Mouse (Mus musculus): ENCODE results near the gene Vwf. TPM values are rescaled to one million over a fixed set of nuclear protein-coding genes. Genes with fewer than 3 reads are reported as not detected.

Vwf gene
- polyA plus RNA-seq, 1 experiment from 2014 or later, result 9.0 TPM

- H3K27me3 ChIP-seq (ENCODE audit: control insufficient read depth, insufficient read depth, low read length), result no peaks in the 10 kb centered on the region
- no peaks in the 10 kb centered on the region for H3K9me3 ChIP-seq (ENCODE audit: control insufficient read depth, low read length)
- 87% methylated on average over 26 of the region's 26 CpGs for WGBS
- no peak overlapping the region for H3K27ac ChIP-seq (ENCODE audit: low read depth, low read length)
- H3K4me1 ChIP-seq (replicated peaks; ENCODE audit: control insufficient read depth, insufficient read depth, low read length), result no peaks in the 10 kb centered on the region
- DNase-seq (ENCODE audit: low spot score) (no peak), ATAC-seq (replicated peaks; ENCODE audit: low FRiP score) (peak; percentile 21; the same call in 1 of the 2 replicates)
- H3K36me3 ChIP-seq (ENCODE audit: control insufficient read depth, insufficient read depth, low read length), result no peaks in the 10 kb centered on the region
- H3K9ac ChIP-seq (ENCODE audit: low read length), result no peak overlapping the region
- no peak overlapping the region for H3K4me2 ChIP-seq (ENCODE audit: low read depth, low read length, severe bottlenecking)
- H3K4me3 ChIP-seq (ENCODE audit: low read depth, low read length), result no peak overlapping the region
These were observed 57.3 kb downstream of the Vwf start for GRCm38 (mm10) chr6:125603678-125604462.

GRCm38 (mm10) chr6:125604463-125605191, 58.1 kb downstream of the Vwf start:
- 0 out of 2 replicates have a peak, but pooled peaks have one; percentile 34 for ATAC-seq (replicated peaks; ENCODE audit: low FRiP score)
- H3K9ac ChIP-seq (ENCODE audit: low read length), result no peak overlapping the region
- 33% methylated on average over 9 of the region's 9 CpGs for WGBS
- no peaks in the 10 kb centered on the region for H3K27me3 ChIP-seq (ENCODE audit: control insufficient read depth, insufficient read depth, low read length)
- H3K4me2 ChIP-seq (ENCODE audit: low read depth, low read length, severe bottlenecking), result no peak overlapping the region
- no peaks in the 10 kb centered on the region for H3K4me1 ChIP-seq (replicated peaks; ENCODE audit: control insufficient read depth, insufficient read depth, low read length)
- DNase-seq (ENCODE audit: low spot score), result peak; percentile 82
- H3K4me3 ChIP-seq (ENCODE audit: low read depth, low read length), result no peak overlapping the region
- no peaks in the 10 kb centered on the region for H3K9me3 ChIP-seq (ENCODE audit: control insufficient read depth, low read length)
- H3K36me3 ChIP-seq (ENCODE audit: control insufficient read depth, insufficient read depth, low read length), result no peaks in the 10 kb centered on the region
- no peak overlapping the region for H3K27ac ChIP-seq (ENCODE audit: low read depth, low read length)

- Histone ChIP-seq H3K27ac (ENCODE audit: low read depth, low read length) (no peak overlapping the region), H3K27me3 (ENCODE audit: control insufficient read depth, insufficient read depth, low read length) (no peaks in the 10 kb centered on the region), H3K4me2 (ENCODE audit: low read depth, low read length, severe bottlenecking) (no peak overlapping the region), H3K9me3 (ENCODE audit: control insufficient read depth, low read length) (no peaks in the 10 kb centered on the region), H3K36me3 (ENCODE audit: control insufficient read depth, insufficient read depth, low read length) (no peaks in the 10 kb centered on the region), H3K4me1 (replicated peaks; ENCODE audit: control insufficient read depth, insufficient read depth, low read length) (no peaks in the 10 kb centered on the region), H3K4me3 (ENCODE audit: low read depth, low read length) (no peak overlapping the region), H3K9ac (ENCODE audit: low read length) (no peak overlapping the region)
- WGBS, result 70% methylated on average over 6 of the region's 6 CpGs
- no peak for ATAC-seq (replicated peaks; ENCODE audit: low FRiP score)
- DNase-seq (ENCODE audit: low spot score), result no peak
These were observed 62.5 kb downstream of the Vwf start for GRCm38 (mm10) chr6:125609025-125609424.

- Histone ChIP-seq H3K9ac (ENCODE audit: low read length) (no peak overlapping the region), H3K36me3 (ENCODE audit: control insufficient read depth, insufficient read depth, low read length) (no peaks in the 10 kb centered on the region), H3K4me1 (replicated peaks; ENCODE audit: control insufficient read depth, insufficient read depth, low read length) (no peaks in the 10 kb centered on the region), H3K4me3 (ENCODE audit: low read depth, low read length) (no peak overlapping the region), H3K4me2 (ENCODE audit: low read depth, low read length, severe bottlenecking) (no peak overlapping the region), H3K27me3 (ENCODE audit: control insufficient read depth, insufficient read depth, low read length) (no peaks in the 10 kb centered on the region), H3K9me3 (ENCODE audit: control insufficient read depth, low read length) (no peaks in the 10 kb centered on the region), H3K27ac (ENCODE audit: low read depth, low read length) (no peak overlapping the region)
- DNase-seq (ENCODE audit: low spot score) (no peak), ATAC-seq (replicated peaks; ENCODE audit: low FRiP score) (no peak)
- 97% methylated on average over 1 of the region's 1 CpGs for WGBS
These were observed 71.3 kb downstream of the Vwf start for GRCm38 (mm10) chr6:125617855-125618254.

- WGBS, result 47% methylated on average over 6 of the region's 6 CpGs
- H3K27me3 ChIP-seq (ENCODE audit: control insufficient read depth, insufficient read depth, low read length), result no peaks in the 10 kb centered on the region
- no peak overlapping the region for H3K4me2 ChIP-seq (ENCODE audit: low read depth, low read length, severe bottlenecking)
- ATAC-seq (replicated peaks; ENCODE audit: low FRiP score) (no peak), DNase-seq (ENCODE audit: low spot score) (no peak)
- H3K4me3 ChIP-seq (ENCODE audit: low read depth, low read length), result no peak overlapping the region
- no peak overlapping the region for H3K27ac ChIP-seq (ENCODE audit: low read depth, low read length)
- no peaks in the 10 kb centered on the region for H3K9me3 ChIP-seq (ENCODE audit: control insufficient read depth, low read length)
- H3K36me3 ChIP-seq (ENCODE audit: control insufficient read depth, insufficient read depth, low read length), result no peaks in the 10 kb centered on the region
- no peak overlapping the region for H3K9ac ChIP-seq (ENCODE audit: low read length)
- no peaks in the 10 kb centered on the region for H3K4me1 ChIP-seq (replicated peaks; ENCODE audit: control insufficient read depth, insufficient read depth, low read length)
These were observed 74.2 kb downstream of the Vwf start for GRCm38 (mm10) chr6:125620764-125621163.

- ATAC-seq (replicated peaks; ENCODE audit: low FRiP score), result no peak
These were observed 75.9 kb downstream of the Vwf start for GRCm38 (mm10) chr6:125622434-125622833.

GRCm38 (mm10) chr6:125640486-125640885, 93.9 kb downstream of the Vwf start:
- H3K27ac ChIP-seq (ENCODE audit: low read depth, low read length), result no peak overlapping the region
- WGBS, result 69% methylated on average over 4 of the region's 4 CpGs
- no peak overlapping the region for H3K4me3 ChIP-seq (ENCODE audit: low read depth, low read length)
- DNase-seq (ENCODE audit: low spot score) (no peak), ATAC-seq (replicated peaks; ENCODE audit: low FRiP score) (no peak)
- H3K4me2 ChIP-seq (ENCODE audit: low read depth, low read length, severe bottlenecking), result no peak overlapping the region
- H3K36me3 ChIP-seq (ENCODE audit: control insufficient read depth, insufficient read depth, low read length), result no peaks in the 10 kb centered on the region
- no peaks in the 10 kb centered on the region for H3K27me3 ChIP-seq (ENCODE audit: control insufficient read depth, insufficient read depth, low read length)
- H3K4me1 ChIP-seq (replicated peaks; ENCODE audit: control insufficient read depth, insufficient read depth, low read length), result no peaks in the 10 kb centered on the region
- no peaks in the 10 kb centered on the region for H3K9me3 ChIP-seq (ENCODE audit: control insufficient read depth, low read length)
- no peak overlapping the region for H3K9ac ChIP-seq (ENCODE audit: low read length)

More at GRCm38 (mm10) chr6:125622434-125622833, 75.9 kb downstream of the Vwf start:
- H3K4me2 ChIP-seq (ENCODE audit: low read depth, low read length, severe bottlenecking), result no peak overlapping the region
- no peaks in the 10 kb centered on the region for H3K9me3 ChIP-seq (ENCODE audit: control insufficient read depth, low read length)
- no peaks in the 10 kb centered on the region for H3K36me3 ChIP-seq (ENCODE audit: control insufficient read depth, insufficient read depth, low read length)
- no peak overlapping the region for H3K4me3 ChIP-seq (ENCODE audit: low read depth, low read length)
- WGBS, result 73% methylated on average over 2 of the region's 2 CpGs
- DNase-seq (ENCODE audit: low spot score), result no peak
- no peaks in the 10 kb centered on the region for H3K27me3 ChIP-seq (ENCODE audit: control insufficient read depth, insufficient read depth, low read length)
- no peak overlapping the region for H3K27ac ChIP-seq (ENCODE audit: low read depth, low read length)
- no peaks in the 10 kb centered on the region for H3K4me1 ChIP-seq (replicated peaks; ENCODE audit: control insufficient read depth, insufficient read depth, low read length)
- H3K9ac ChIP-seq (ENCODE audit: low read length), result no peak overlapping the region

DNA sequence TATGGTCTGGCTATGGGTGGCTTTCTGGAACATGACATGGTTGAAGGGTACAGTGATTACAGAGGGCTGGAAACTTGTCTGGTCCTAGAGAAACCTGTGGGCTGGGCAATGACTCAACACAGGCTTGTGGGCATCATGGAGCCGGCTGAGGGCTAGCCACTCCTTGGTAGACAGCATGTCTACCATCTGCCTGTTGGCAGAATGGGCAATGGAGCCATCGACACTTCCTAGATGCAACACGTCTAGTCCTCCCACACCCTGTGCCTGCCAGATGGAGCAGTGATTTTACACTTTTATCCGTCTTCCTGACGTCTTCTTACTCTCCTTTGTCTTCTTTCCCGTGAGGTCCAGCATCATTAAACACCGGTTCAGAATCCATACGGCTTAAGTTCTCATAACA, 94.6 kb downstream of the Vwf start:
- 88% methylated on average over 8 of the region's 8 CpGs for WGBS
- Histone ChIP-seq H3K27ac (ENCODE audit: low read depth, low read length) (no peak overlapping the region), H3K4me1 (replicated peaks; ENCODE audit: control insufficient read depth, insufficient read depth, low read length) (no peaks in the 10 kb centered on the region), H3K4me2 (ENCODE audit: low read depth, low read length, severe bottlenecking) (no peak overlapping the region), H3K9me3 (ENCODE audit: control insufficient read depth, low read length) (no peaks in the 10 kb centered on the region), H3K4me3 (ENCODE audit: low read depth, low read length) (no peak overlapping the region), H3K36me3 (ENCODE audit: control insufficient read depth, insufficient read depth, low read length) (no peaks in the 10 kb centered on the region), H3K9ac (ENCODE audit: low read length) (no peak overlapping the region), H3K27me3 (ENCODE audit: control insufficient read depth, insufficient read depth, low read length) (no peaks in the 10 kb centered on the region)
- ATAC-seq (replicated peaks; ENCODE audit: low FRiP score), result no peak
- no peak for DNase-seq (ENCODE audit: low spot score)
